Mouse (Mus musculus) T-helper 1 cell (primary cell): ENCODE measurements at regions not wholly inside any gene's neighbourhood (a gene's known extent, or its start where the extent isn't known, plus 50 kb on each side); places are given as distances from the start of the nearest gene placed in this dataset.

Experiments used
- in situ Hi-C: fragments of 300-600 bp; cut with MboI, MseI; formaldehyde crosslinking; loops from one replicate; pipeline ENCODE4 v1.15.1; 2025; ENCODE audit warnings: high pct_unique_total_duplicates

DNA sequence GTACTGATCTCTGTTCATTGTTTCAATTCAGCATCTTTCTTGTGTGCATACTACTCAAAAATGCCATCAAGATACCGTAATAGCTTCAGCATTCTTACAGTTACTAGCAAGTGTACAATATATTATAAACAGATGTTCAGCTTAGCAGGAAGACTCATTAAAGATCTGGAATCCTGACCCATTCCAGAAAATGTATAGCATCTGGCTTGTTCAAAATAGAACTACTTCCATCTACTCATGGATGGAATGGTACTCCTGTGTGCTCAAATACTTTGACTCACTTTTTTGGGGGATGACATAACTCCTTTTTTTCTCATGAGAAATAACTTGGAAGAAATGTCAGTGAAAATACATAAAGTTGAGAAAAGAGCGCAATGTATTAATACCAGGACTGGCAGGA is 291.2 kb upstream of the Manea start:
- in situ Hi-C loops = no loop called here

GRCm38 (mm10) chr4:26630553-26631206 is 284.0 kb upstream of the Manea start:
- in situ Hi-C loops = no loop called here

- in situ Hi-C loops = no loop called here
These were observed 283.0 kb upstream of the Manea start for GRCm38 (mm10) chr4:26629710-26630109.

- in situ Hi-C loops = no loop called here
These were observed 281.1 kb upstream of the Manea start for GRCm38 (mm10) chr4:26627744-26628143.

GRCm38 (mm10) chr4:26589081-26589869 is 242.6 kb upstream of the Manea start:
- in situ Hi-C loops = no loop called here

DNA sequence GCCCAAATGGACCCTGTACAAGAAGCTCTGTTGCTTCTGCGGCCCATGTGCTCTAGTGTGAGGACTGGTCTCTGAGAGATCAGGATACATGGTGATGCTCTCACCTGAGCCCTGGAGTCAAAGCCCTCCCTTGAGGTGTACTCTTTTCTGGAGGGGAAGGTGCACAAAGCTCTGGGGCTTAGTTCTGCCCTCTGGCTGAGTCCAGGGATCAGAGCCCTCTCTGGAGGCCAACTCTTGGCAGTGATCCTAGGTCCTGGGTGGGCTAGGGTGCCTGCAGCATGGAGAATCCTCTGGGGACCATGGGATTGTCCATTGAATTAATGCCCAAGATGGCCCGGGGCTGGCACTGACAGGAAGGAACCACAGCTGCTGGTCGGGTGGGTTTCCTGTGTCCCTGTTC is 209.0 kb upstream of the Manea start:
- in situ Hi-C loops = no loop called here

DNA sequence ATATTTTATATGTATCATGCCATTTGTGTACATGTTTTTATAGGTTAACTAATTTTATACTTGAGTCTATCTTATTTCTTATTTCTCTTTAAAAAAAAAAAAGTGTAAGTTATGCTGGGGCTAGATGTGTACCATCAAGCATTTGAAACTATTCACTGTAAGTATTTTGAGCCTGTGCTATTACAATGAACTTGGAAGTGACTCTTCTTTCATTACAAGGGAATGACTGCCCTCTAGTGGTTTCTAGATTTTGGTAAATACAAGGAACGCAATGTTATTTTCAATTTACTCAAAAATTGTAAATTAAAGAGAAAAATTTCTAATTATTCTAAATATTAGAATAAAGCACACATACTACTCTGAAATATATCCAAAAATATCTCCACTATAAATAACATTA is 197.1 kb upstream of the Manea start:
- in situ Hi-C loops = loop anchor here (25.0 kb wide), 1 partner anchor 1607 kb away; no protein-coding TSS in a partner anchor

DNA sequence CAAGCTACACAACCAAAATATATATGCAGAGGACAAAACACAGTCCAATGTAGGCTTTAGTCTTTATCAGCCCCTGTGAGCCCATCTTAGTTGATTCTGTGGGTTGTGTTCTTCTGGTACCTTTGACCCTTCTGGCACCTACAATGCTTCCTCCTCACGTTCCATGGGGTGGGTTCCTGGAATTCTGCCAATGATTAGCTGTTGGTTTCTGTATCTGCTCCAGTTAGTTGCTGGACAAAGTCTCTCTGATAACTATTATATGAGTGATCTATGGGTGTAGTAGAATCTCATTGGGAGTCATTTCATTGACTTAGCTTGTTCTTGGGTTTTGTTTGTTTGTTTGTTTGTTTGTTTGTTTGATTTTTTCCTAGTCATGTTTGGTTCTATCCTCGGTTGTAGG is 195.8 kb upstream of the Manea start:
- in situ Hi-C loops = loop anchor here (25.0 kb wide), 1 partner anchor 1605 kb away; no protein-coding TSS in a partner anchor

DNA sequence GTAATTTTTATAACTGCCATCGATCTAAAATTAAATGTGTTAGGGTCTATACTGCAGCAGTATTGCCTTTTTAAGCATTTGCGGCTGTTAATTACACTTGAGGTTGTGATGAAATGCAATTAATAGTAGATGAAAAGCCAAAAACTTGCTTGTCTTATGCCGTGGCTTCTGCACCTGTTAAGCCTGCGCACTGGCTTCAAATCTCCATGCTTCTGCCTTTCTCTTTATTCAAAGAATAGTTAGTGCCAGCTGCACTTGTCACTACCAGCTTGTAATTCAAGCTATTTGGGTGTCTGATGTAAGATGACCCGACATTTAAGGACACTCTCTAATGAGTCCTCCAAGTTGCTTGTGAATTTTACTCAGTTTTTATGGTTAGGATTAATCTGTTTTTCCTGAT is 161.3 kb upstream of the Manea start:
- in situ Hi-C loops = no loop called here

- in situ Hi-C loops = no loop called here
These were observed 147.6 kb upstream of the Manea start for GRCm38 (mm10) chr4:26494262-26494661.

- in situ Hi-C loops = no loop called here
These were observed 128.2 kb upstream of the Manea start for GRCm38 (mm10) chr4:26474913-26475312.

GRCm38 (mm10) chr4:26441533-26441932 is 94.8 kb upstream of the Manea start:
- in situ Hi-C loops = no loop called here

DNA sequence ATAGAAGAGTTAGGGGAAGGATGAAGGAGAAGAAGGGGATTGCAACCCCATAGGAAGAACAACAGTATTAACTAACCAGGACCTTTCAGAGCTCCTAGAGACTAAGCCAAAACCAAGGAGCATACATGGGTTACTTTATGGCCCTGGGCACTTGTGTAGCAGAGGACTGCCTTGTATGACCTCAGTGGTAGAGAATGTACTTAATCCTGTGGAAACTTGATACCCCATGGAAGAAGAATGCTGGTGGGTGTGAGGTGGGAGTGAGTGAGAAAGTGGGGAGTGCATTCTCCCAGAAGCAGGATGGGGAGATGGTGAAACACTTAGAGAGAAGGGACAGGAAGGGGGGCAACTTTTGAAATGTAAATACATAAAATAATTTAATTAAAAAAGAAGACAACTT is 75.4 kb upstream of the Manea start:
- in situ Hi-C loops = no loop called here

- in situ Hi-C loops = no loop called here
These were observed 57.6 kb upstream of the Manea start for GRCm38 (mm10) chr4:26404266-26404665.

DNA sequence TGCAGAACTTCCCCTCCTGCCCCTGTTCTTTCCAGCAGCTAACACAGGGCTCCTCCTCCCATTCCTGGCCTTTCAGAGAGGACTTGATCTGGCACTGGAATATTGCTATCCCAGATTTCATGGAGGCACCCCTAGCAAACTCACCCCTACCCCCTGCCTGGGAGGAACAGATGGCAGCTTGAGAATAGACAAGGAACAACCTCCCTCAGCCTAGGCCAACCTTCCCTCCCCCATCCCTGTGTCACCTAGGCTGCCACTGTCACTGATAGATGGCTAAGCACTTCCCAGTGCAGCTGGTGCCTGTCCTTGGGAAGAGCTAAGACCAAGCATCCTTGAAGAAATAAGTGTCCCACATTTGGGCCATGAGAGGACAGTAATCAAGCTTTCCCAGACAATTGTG is 55.5 kb upstream of the Manea start:
- in situ Hi-C loops = no loop called here
